Mouse (Mus musculus) neutrophil, adult 59 days (primary cell): Measurements from ENCODE around the gene Smpdl3a. TPM values are rescaled to one million over a fixed set of nuclear protein-coding genes. Genes with fewer than 3 reads are reported as not detected.

Source experiments
- total RNA-seq, 2 experiments: library from RNA; stranded (reverse); gene quantifications; 1 replicate in 1 of 2; 2 replicates in 1 of 2; pipeline ENCODE4 v1.2.4; 2023

Gene Smpdl3a
- 100 to 1,000 TPM; 141 to 172 TPM for total RNA-seq

DNA sequence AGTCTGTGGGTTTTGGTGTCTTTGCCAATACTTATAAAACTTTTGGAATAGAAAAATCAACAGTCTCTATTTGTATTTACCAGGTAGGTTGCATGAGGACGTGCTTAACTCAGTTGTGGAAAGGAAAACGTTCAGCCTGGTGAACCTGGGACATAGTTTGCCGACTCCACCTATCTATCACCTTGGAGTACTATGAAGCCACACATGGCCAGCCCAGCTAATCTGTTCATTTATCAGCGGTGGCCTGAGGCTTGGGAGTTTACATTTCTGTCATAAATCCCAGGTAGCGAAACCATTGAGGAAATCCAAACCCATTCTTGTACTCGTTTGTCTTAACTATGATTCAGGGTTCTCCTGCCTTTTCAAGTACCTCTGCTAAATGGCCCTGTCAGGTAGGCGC lies at the start of gene Smpdl3a:
Smpdl3a (plus strand) TSS at position 318 of the 400 bp plus-strand sequence.

DNA sequence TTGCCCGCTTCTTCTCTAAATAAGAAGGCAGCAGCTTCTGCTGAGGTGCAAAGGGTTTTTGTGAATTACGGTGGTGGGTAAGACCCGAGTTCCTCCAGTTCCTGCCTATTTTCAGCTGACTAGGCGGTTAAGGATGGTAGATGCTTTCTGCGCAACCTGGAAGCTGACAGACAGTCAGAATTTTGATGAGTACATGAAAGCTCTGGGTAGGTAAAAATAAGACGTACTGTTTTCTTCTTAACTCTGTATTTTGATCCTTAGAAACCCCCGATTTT lies 9.3 kb upstream of the Smpdl3a start, which contains the start of gene Fabp7:
Fabp7 (plus strand) TSS at position 6 of the 275 bp plus-strand sequence.

Other genes with a start within 250 kb of the Smpdl3a start
- 1 to 10 TPM; 6.7 to 9.3 TPM for gene Pkib, start 162.4 kb upstream of the Smpdl3a start, total RNA-seq
- gene Fabp7, start 9.5 kb upstream of the Smpdl3a start, total RNA-seq = not detected